Mouse (Mus musculus) liver, embryonic 11.5 days (tissue): ENCODE results near the gene L3mbtl2. TPM values are rescaled to one million over a fixed set of nuclear protein-coding genes. Genes with fewer than 3 reads are reported as not detected.

Source experiments
- ATAC-seq: fragments of 200-750 bp; cut with Nextera tagmentation; replicated peaks from 2 replicates; pipeline ENCODE4 v1.8.0; 2017; ENCODE audit warnings: moderate number of reproducible peaks, mild to moderate bottlenecking, moderate TSS enrichment, moderate library complexity; ENCODE audit not compliant: low FRiP score
- DNase-seq: peaks from one replicate; pipeline ENCODE4 v3.0.0-alpha.2; 2017; ENCODE audit warnings: low spot score
- H3K27ac ChIP-seq: fragments of 300-500 bp; sonication (generic); 2 replicates; pipeline ENCODE4 v1.5.1; 2014; ENCODE audit warnings: mild to moderate bottlenecking, low read depth, low read length, control low read depth
- H3K27me3 ChIP-seq: fragments of 300-500 bp; sonication (generic); replicated peaks from 2 replicates; pipeline ENCODE4 v1.6.1; 2014; ENCODE audit warnings: low read length, mixed read lengths; ENCODE audit not compliant: control insufficient read depth, insufficient read depth
- H3K36me3 ChIP-seq: fragments of 300-500 bp; sonication (generic); 2 replicates; pipeline ENCODE4 v1.6.1; 2014; ENCODE audit warnings: mild to moderate bottlenecking, low read length, moderate library complexity, mixed read lengths; ENCODE audit not compliant: control insufficient read depth, insufficient read depth
- H3K4me1 ChIP-seq: fragments of 300-500 bp; sonication (generic); replicated peaks from 2 replicates; pipeline ENCODE4 v1.6.1; 2014; ENCODE audit warnings: low read length, mixed read lengths; ENCODE audit not compliant: control insufficient read depth, insufficient read depth
- H3K4me2 ChIP-seq: fragments of 300-500 bp; sonication (generic); 2 replicates; pipeline ENCODE4 v1.6.1; 2014; ENCODE audit warnings: mild to moderate bottlenecking, control low read depth, moderate library complexity
- H3K4me3 ChIP-seq: fragments of 300-500 bp; sonication (generic); 2 replicates; pipeline ENCODE4 v1.5.1; 2014; ENCODE audit warnings: low read depth, low read length, control low read depth
- H3K9ac ChIP-seq: fragments of 300-500 bp; sonication (generic); 2 replicates; pipeline ENCODE4 v1.6.1; 2014; ENCODE audit warnings: low read depth, low read length, control low read depth
- H3K9me3 ChIP-seq: fragments of 300-500 bp; sonication (generic); 2 replicates; pipeline ENCODE4 v1.6.1; 2016; ENCODE audit warnings: low read length, inconsistent platforms, mixed read lengths; ENCODE audit not compliant: control insufficient read depth
- WGBS: fragments of 180-500 bp; shearing (Covaris S2); extraction: QIAGEN DNeasy Blood & Tissue Kit; methylation state at CpG from one replicate; pipeline ENCODE4 v1.1.7; 2014; 5-methylcytosine and 5-hydroxymethylcytosine counted together
- polyA plus RNA-seq: library from polyadenylated mRNA; unstranded; fragments of >200 nt; fragmentation: Nextera tagmentation; extraction: Ambion mirVana; gene quantifications from 2 replicates; pipeline ENCODE4 v1.2.1, GENCODE M21; 2014

Gene L3mbtl2
- polyA plus RNA-seq, 1 experiment from 2014 or later: 39.0 TPM

DNA sequence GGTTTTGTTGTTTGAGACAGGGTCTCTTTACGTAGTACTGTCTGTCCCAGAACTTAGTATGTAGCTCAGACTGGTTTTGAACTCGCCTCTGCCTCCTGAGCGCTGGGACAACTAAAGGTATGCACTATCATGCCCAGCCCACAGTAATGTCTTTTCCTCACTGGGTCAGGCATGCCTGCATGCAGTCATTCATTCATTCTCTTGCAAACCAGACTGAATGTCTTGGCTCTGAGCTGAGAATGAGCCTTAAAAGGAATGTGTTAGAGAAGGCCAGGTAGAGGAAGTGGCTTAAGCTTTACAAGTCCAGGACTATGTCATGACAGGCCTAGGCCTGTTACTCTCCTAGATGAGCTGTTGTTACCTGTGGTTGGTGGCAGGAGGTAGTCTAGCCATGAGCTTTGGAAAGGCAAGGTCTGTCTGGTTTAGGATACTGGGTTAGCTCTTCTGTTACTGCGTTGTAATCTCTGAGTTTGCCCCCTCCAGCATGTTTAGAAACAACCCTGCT, 16.7 kb downstream of the L3mbtl2 start:
- H3K27ac ChIP-seq: no peak overlapping the region
- H3K27me3 ChIP-seq: no peaks in the 10 kb centered on the region
- peaks cover 39% of the 10 kb centered on the region for H3K36me3 ChIP-seq
- no peak for DNase-seq
- H3K9ac ChIP-seq: no peak overlapping the region
- no peaks in the 10 kb centered on the region for H3K4me1 ChIP-seq
- ATAC-seq: no peak
- no peak overlapping the region for H3K4me2 ChIP-seq
- H3K9me3 ChIP-seq: no peaks in the 10 kb centered on the region
- no peak overlapping the region for H3K4me3 ChIP-seq
- 89% methylated on average over 4 of the region's 4 CpGs for WGBS

DNA sequence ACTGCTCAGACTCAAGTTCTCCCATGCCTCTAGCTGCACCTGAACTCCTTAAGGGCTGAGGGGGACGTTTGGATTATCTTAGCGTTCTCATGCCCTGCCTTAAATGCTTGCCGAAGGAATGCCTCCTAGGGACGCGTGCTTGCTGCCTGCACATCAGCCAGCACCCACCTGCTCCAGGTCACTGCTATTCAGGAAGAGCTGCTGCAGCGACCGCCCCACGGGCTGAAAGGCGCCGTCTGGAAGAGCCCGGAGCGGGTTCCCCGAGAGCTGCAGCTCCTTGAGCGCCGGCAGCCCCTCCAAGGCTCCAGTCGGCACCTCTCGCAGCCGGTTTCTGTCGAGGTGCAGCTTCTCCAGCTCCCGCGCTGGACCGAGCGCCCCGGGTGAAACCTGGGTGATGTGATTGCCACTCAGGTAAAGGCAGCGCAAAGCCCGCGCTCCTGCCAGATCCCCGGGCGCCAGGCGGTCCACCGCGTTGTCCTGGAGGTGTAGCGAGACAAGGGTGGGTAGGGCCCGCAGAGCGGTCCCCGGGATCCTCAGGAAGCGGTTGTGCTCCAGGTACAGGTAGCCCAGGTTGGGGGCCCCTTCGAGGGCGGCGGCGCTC, 29.8 kb downstream of the L3mbtl2 start:
- peaks cover 50% of the 10 kb centered on the region for H3K27me3 ChIP-seq
- H3K27ac ChIP-seq: no peak overlapping the region
- peak overlapping the region; percentile 47 for H3K4me3 ChIP-seq
- H3K36me3 ChIP-seq: no peaks in the 10 kb centered on the region
- H3K4me1 ChIP-seq: peaks cover 10% of the 10 kb centered on the region; the same call in 1 of the 2 replicates
- H3K4me2 ChIP-seq: peak overlapping the region; percentile 71
- ATAC-seq (no peak; the same call in 1 of the 2 replicates), DNase-seq (no peak)
- WGBS: 8% methylated on average over 41 of the region's 41 CpGs
- H3K9ac ChIP-seq: peak overlapping the region; percentile 15; the same call in 1 of the 2 replicates
- no peaks in the 10 kb centered on the region for H3K9me3 ChIP-seq

DNA sequence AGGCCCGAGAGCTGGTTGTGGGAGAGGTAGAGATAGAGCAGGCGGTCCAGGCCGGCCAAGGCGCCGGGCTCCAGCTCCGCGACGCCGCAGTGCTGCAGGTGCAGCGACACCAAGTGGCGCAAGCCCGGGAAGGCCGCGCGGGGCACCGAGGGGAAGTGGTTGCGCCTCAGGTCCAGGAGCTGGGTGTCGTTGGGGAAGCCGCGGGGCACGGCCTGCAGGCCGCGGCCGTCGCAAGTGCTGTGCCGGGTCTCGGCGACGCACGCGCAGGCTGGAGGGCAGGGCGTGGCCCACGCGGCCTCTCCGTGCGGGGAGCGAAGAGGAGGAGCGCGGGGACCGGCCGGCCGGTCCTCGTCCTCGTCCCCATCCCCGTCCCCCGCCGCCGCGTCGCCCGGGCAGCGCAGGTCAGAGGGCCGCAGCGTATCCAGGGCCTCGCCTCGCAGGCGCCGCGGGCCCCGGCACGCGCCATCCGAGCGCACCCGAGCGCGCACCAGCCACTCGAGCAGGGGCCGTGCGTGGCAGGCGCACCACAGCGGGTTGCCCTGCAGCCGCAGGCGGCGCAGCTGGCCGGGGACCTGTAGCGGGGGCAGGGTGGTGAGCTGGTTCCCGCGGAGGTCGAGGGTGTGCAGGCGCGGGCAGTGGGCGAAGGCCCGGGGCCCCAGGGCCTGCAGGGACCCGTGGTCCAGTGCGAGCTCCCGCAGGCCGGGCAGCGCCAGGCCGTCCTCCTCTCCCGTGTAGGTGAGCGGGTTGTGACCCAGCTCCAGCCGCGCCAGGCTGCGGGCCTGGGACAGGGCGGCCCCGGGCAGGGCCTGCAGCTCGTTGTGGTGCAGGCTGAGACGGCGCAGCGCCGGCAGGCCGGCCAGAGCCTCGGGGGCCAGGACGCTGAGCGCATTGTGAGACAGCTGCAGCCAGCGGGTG, 30.5 kb downstream of the L3mbtl2 start:
- H3K27ac ChIP-seq: no peak overlapping the region
- no peaks in the 10 kb centered on the region for H3K36me3 ChIP-seq
- peak; percentile 72 for ATAC-seq
- H3K9ac ChIP-seq: peak overlapping the region; percentile 15
- H3K9me3 ChIP-seq: no peaks in the 10 kb centered on the region
- peak overlapping the region; percentile 47 for H3K4me3 ChIP-seq
- DNase-seq: peak; percentile 83
- H3K4me2 ChIP-seq: peak overlapping the region; percentile 71
- WGBS: 2% methylated on average over 91 of the region's 107 CpGs
- peaks cover 10% of the 10 kb centered on the region; the same call in 1 of the 2 replicates for H3K4me1 ChIP-seq
- H3K27me3 ChIP-seq: peaks cover 50% of the 10 kb centered on the region

DNA sequence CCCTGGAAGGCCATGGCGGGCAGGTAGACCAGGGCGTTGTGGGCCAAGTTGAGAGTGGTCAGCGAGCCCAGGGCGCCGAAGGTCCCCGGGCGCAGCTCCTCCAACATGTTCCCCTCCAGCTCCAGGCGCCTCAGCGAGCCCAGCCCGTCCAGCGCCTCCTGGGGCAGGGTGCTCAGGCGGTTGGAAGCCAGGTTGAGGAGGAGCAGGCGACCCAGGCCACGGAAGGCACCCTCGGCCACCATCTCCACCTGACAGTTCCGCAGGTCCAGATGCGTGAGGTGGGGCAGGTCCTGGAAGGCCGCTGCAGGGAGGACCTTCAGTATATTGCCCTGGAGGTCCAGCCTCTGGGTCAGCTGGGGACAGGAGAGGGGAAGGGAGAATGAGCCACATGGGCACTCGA, 31.2 kb downstream of the L3mbtl2 start:
- Histone ChIP-seq H3K9me3 (no peaks in the 10 kb centered on the region), H3K4me3 (peak overlapping the region; percentile 47), H3K36me3 (no peaks in the 10 kb centered on the region), H3K27me3 (peaks cover 50% of the 10 kb centered on the region), H3K9ac (peak overlapping the region; percentile 15; the same call in 1 of the 2 replicates), H3K27ac (no peak overlapping the region), H3K4me1 (peaks cover 10% of the 10 kb centered on the region; the same call in 1 of the 2 replicates), H3K4me2 (peak overlapping the region; percentile 71)
- ATAC-seq: no peak
- 32% methylated on average over 19 of the region's 19 CpGs for WGBS
- no peak for DNase-seq

DNA sequence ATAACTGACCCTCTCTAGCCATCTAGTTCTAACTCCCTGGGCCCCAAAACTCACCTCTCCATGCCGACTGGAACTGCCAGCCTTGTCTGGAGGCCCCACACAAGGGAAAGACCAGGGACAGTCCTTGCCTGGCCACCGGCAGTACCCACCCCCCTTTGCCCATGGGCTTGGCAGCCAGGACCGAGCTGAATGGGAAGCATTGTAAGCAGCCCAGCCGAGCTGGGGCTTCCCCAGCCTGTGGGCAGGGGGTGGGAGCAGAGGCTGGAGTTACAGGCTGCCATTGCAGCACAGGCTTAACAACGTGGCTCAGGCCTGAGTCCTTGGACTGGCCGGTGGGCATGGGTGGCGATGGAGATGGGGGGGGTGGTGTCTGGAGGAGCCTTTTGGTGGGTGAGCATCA, 33.5 kb downstream of the L3mbtl2 start, which contains the start of gene Chadl:
Gene Chadl, minus strand, starts transcription at position 113 of the 400 bp plus-strand sequence.
- Histone ChIP-seq H3K36me3 (no peaks in the 10 kb centered on the region), H3K4me2 (no peak within 1 kb of the TSS), H3K27ac (no peak within 1 kb of the TSS), H3K27me3 (peaks cover 42% of the 10 kb centered on the region), H3K4me1 (peaks cover 10% of the 10 kb centered on the region; the same call in 1 of the 2 replicates), H3K4me3 (no peak within 1 kb of the TSS), H3K9me3 (no peaks in the 10 kb centered on the region), H3K9ac (no peak within 1 kb of the TSS)
- DNase-seq: no peak
- no peak for ATAC-seq
- WGBS: 61% methylated on average over 7 of the region's 7 CpGs

DNA sequence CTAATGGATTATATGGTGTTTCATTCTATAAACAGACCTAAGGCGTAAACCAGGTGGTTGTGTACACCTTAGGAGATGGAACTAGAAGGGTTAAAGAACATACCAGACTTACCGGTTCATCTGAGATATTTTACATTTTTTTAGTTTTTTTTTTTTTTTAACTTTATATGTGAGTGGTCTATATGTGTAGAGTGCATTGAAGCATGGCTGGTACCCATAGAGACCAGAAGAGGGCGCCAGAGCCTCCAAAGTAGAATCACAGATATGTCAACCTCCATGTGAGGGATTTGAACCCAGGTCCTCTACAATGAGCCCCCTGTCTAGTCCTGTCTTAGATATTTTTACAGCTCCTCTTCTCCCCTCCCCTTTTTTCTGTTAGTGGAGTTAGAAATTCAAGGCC, 34.2 kb downstream of the L3mbtl2 start:
- H3K36me3 ChIP-seq: peaks cover 1% of the 10 kb centered on the region; the same call in 1 of the 2 replicates
- 46% methylated on average over 3 of the region's 3 CpGs for WGBS
- no peak overlapping the region for H3K9ac ChIP-seq
- H3K4me1 ChIP-seq: peaks cover 10% of the 10 kb centered on the region; the same call in 1 of the 2 replicates
- H3K27me3 ChIP-seq: peaks cover 35% of the 10 kb centered on the region
- ATAC-seq (no peak), DNase-seq (no peak)
- no peak overlapping the region for H3K4me3 ChIP-seq
- H3K4me2 ChIP-seq: no peak overlapping the region
- no peak overlapping the region for H3K27ac ChIP-seq
- no peaks in the 10 kb centered on the region for H3K9me3 ChIP-seq

DNA sequence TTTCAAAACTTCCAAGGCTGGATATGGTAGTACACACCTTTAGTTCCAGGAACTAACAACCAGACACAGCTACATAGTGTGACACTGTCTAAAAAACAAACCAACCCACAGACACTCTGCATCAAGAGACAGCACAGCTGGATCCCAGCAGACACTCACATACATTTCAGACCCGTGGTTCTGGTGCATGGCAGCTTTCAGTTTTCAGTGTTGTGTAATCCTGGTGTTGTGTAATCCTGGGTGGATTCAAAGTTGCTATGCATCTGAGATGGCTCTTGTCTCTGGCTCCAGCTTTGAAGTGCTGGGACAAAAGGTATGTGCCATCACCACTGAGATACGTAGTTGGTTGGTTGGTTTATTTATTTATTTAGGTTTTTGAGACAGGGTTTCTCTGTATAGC, 34.8 kb downstream of the L3mbtl2 start:
- H3K27ac ChIP-seq: no peak overlapping the region
- DNase-seq (no peak), ATAC-seq (no peak)
- 52% methylated on average over 2 of the region's 2 CpGs for WGBS
- no peak overlapping the region for H3K9ac ChIP-seq
- no peak overlapping the region for H3K4me3 ChIP-seq
- H3K4me2 ChIP-seq: no peak overlapping the region
- H3K4me1 ChIP-seq: peaks cover 8% of the 10 kb centered on the region; the same call in 1 of the 2 replicates
- H3K9me3 ChIP-seq: no peaks in the 10 kb centered on the region
- H3K36me3 ChIP-seq: peaks cover 8% of the 10 kb centered on the region
- H3K27me3 ChIP-seq: peaks cover 28% of the 10 kb centered on the region

DNA sequence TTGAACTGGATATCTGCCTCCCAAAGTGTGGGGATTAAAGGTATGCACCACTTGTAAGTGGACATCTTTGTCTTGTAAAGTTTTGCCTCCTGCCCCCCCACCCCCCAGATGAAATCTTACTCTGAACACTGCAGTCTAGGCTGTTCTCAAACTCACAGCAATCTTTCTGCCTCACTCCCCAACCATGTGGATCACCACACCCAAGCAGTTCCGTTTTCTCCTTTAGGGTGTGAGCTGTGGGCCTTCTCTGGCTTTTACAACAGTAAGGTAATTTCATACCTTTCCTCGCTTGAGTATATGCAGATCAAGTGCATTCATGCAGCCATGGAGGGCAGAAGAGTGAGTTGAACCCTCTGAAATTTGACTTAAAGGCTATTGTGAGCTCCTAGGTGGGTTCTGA, 36.5 kb downstream of the L3mbtl2 start:
- DNase-seq (no peak), ATAC-seq (no peak)
- H3K36me3 ChIP-seq: peaks cover 24% of the 10 kb centered on the region
- WGBS: 66% methylated on average over 2 of the region's 2 CpGs
- no peaks in the 10 kb centered on the region for H3K9me3 ChIP-seq
- H3K4me1 ChIP-seq: no peaks in the 10 kb centered on the region; the same call in 1 of the 2 replicates
- H3K9ac ChIP-seq: no peak overlapping the region
- no peak overlapping the region for H3K27ac ChIP-seq
- no peak overlapping the region for H3K4me2 ChIP-seq
- H3K4me3 ChIP-seq: no peak overlapping the region
- H3K27me3 ChIP-seq: peaks cover 12% of the 10 kb centered on the region
